Mouse (Mus musculus) G1E-ER4 (cell line): ENCODE measurements around the gene Zfp781. TPM values are rescaled to one million over a fixed set of nuclear protein-coding genes. Genes with fewer than 3 reads are reported as not detected.
"Not testable (repeated sequence)": the region's sequence is repeated elsewhere in the genome, so short reads cannot be mapped to it uniquely, and the experiment has no call there.

Experiments
- GATA1 ChIP-seq: IDR thresholded peaks from one replicate; pipeline ENCODE4 v1.8.0; 2012; ENCODE audit warnings: low read length, inconsistent platforms
- polyA plus RNA-seq: library from polyadenylated mRNA; stranded (reverse); fragments of >175 nt; gene quantifications from 2 replicates; pipeline ENCODE4 v1.2.3, GENCODE M21; 2012

The Zfp781 gene
- 0.11 and 0.16 TPM in 2 replicates for polyA plus RNA-seq

DNA sequence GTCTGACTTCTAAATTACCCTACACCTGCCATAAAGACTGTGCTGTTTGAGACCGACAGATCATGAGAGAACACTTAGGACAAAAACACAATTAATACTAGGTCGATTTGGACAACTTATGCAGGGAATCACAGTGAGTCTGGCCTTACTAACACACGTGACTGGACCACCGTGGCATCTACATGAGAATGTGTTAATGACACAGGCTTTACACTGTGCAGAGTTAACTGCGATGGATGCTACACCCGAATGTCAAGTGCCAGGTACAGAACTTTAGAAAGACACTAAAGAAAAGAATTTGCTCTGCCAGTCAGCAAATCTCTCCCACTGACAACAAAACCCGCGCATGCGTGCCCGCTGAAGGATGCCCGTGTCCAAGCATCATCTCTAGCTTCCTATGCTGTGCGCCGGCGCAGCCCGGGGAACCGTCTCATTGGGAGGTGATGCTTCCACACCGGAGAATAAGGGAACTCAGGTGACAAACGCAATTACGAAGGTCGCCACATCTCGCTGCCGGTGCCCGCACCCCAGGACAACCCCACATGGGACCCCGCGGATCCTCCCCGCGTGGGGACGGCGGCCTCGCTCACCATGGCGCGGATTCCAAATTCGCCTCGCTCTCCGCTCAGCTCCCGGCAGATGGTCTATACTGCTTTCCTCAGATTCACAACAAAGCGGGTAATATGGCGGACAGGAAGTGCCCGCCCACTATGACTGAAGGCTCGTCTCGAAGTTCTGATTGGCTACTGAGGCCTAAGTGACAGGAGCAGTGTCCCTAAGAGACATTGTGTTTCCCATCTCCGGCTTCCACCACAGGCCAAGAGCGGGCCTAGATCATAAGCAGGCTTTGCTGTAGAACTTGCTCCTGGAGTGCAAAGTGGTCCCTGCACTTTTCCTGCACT, at the start of gene Zfp781:
Gene Zfp781 (minus strand): TSS at position 639 of the 902 bp plus-strand sequence.
- TF ChIP-seq GATA1, result not testable (repeated sequence)

GRCm38 (mm10) chr10:81863409-81864407, 66.6 kb downstream of the Zfp781 start, which contains the start of gene Gm32687:
Gene Gm32687 (plus strand): TSS chr10:81863934.
- not testable (repeated sequence) for TF ChIP-seq GATA1

Other genes starting within 250 kb of the Zfp781 start
- gene Zfp433, start 225.7 kb downstream of the Zfp781 start, polyA plus RNA-seq, result 0.28 and 0.37 TPM in 2 replicates
- not detected in 2 replicates for gene Gm3055, start 159.3 kb downstream of the Zfp781 start, polyA plus RNA-seq
- gene Gm4767, start 118.3 kb downstream of the Zfp781 start, polyA plus RNA-seq, result not detected in 2 replicates
- not detected in 2 replicates for gene Gm32687, start 66.5 kb downstream of the Zfp781 start, polyA plus RNA-seq
- gene Zfp873, start 117.6 kb upstream of the Zfp781 start, polyA plus RNA-seq, result 0.21 and 0.24 TPM in 2 replicates
- 0.06 and 0.15 TPM in 2 replicates for gene BC024063, start 152.9 kb upstream of the Zfp781 start, polyA plus RNA-seq
- gene AU041133, start 197.5 kb upstream of the Zfp781 start, polyA plus RNA-seq, result 0.04 and 0.06 TPM in 2 replicates